Mouse (Mus musculus): ENCODE data around the gene Fam205a1. TPM values are rescaled to one million over a fixed set of nuclear protein-coding genes. Genes with fewer than 3 reads are reported as not detected.
"Not testable (repeated sequence)": the region's sequence is repeated elsewhere in the genome, so short reads cannot be mapped to it uniquely, and the experiment has no call there.

The Fam205a1 gene
- polyA plus RNA-seq, 1 experiment: not detected

GRCm38 (mm10) chr4:42867390-42867789 is 13.7 kb upstream of the Fam205a1 start:
- no peak overlapping the region for H3K9ac ChIP-seq (ENCODE audit: low read depth, poor library complexity, severe bottlenecking)
- H3K9me3 ChIP-seq (replicated peaks; ENCODE audit: control insufficient read depth, insufficient read depth, low read length, poor library complexity, severe bottlenecking): no peaks in the 10 kb centered on the region
- TF ChIP-seq CTCF (IDR thresholded peaks at IDR 0.05; ENCODE audit: low read depth, low read length): no peak
- no peak for TF ChIP-seq POLR2A (IDR thresholded peaks at IDR 0.05; ENCODE audit: insufficient read depth, low read length)
- TF ChIP-seq EP300 (IDR thresholded peaks at IDR 0.05; ENCODE audit: insufficient read depth, low read depth, low read length): no peak
- no peak overlapping the region for H3K27ac ChIP-seq (ENCODE audit: insufficient read depth, low read length)
- H3K4me1 ChIP-seq (ENCODE audit: control insufficient read depth, insufficient read depth, low read length): no peaks in the 10 kb centered on the region
- no peaks in the 10 kb centered on the region for H3K27me3 ChIP-seq (ENCODE audit: control insufficient read depth, insufficient read depth, low read length, poor library complexity, severe bottlenecking)
- no peak overlapping the region for H3K4me3 ChIP-seq (ENCODE audit: low read depth, low read length)
- H3K36me3 ChIP-seq (ENCODE audit: control insufficient read depth, insufficient read depth, low read length, poor library complexity, severe bottlenecking): no peaks in the 10 kb centered on the region

GRCm38 (mm10) chr4:42863487-42863886 is 9.8 kb upstream of the Fam205a1 start:
- not testable (repeated sequence) for H3K9me3 ChIP-seq (replicated peaks; ENCODE audit: control insufficient read depth, insufficient read depth, low read length, poor library complexity, severe bottlenecking); H3K4me1 ChIP-seq (ENCODE audit: control insufficient read depth, insufficient read depth, low read length); H3K27ac ChIP-seq (ENCODE audit: insufficient read depth, low read length); H3K9ac ChIP-seq (ENCODE audit: low read depth, poor library complexity, severe bottlenecking); H3K4me3 ChIP-seq (ENCODE audit: low read depth, low read length); H3K27me3 ChIP-seq (ENCODE audit: control insufficient read depth, insufficient read depth, low read length, poor library complexity, severe bottlenecking); H3K36me3 ChIP-seq (ENCODE audit: control insufficient read depth, insufficient read depth, low read length, poor library complexity, severe bottlenecking)

- H3K4me3 ChIP-seq (ENCODE audit: low read depth, low read length); H3K27ac ChIP-seq (ENCODE audit: insufficient read depth, low read length); H3K4me1 ChIP-seq (ENCODE audit: control insufficient read depth, insufficient read depth, low read length); H3K9me3 ChIP-seq (replicated peaks; ENCODE audit: control insufficient read depth, insufficient read depth, low read length, poor library complexity, severe bottlenecking); H3K9ac ChIP-seq (ENCODE audit: low read depth, poor library complexity, severe bottlenecking); H3K36me3 ChIP-seq (ENCODE audit: control insufficient read depth, insufficient read depth, low read length, poor library complexity, severe bottlenecking); H3K27me3 ChIP-seq (ENCODE audit: control insufficient read depth, insufficient read depth, low read length, poor library complexity, severe bottlenecking): not testable (repeated sequence)
These were observed 6.8 kb upstream of the Fam205a1 start for GRCm38 (mm10) chr4:42860483-42860882.

GRCm38 (mm10) chr4:42856671-42857070 is 3.0 kb upstream of the Fam205a1 start, which contains the start of gene Gm12394:
Gene Gm12394 (minus strand): TSS chr4:42856771.
- not testable (repeated sequence) for H3K9ac ChIP-seq (ENCODE audit: low read depth, poor library complexity, severe bottlenecking); H3K4me3 ChIP-seq (ENCODE audit: low read depth, low read length); H3K4me1 ChIP-seq (ENCODE audit: control insufficient read depth, insufficient read depth, low read length); H3K27ac ChIP-seq (ENCODE audit: insufficient read depth, low read length); H3K9me3 ChIP-seq (replicated peaks; ENCODE audit: control insufficient read depth, insufficient read depth, low read length, poor library complexity, severe bottlenecking); H3K27me3 ChIP-seq (ENCODE audit: control insufficient read depth, insufficient read depth, low read length, poor library complexity, severe bottlenecking); H3K36me3 ChIP-seq (ENCODE audit: control insufficient read depth, insufficient read depth, low read length, poor library complexity, severe bottlenecking)

Other genes starting within 250 kb of the Fam205a1 start
- gene Gm10591, start 241.7 kb downstream of the Fam205a1 start, polyA plus RNA-seq (2011; ENCODE audit: insufficient read depth, insufficient read length, low read depth, missing spikeins): not detected in 2 replicates
- not detected in 2 replicates for gene Gm2564, start 224.2 kb downstream of the Fam205a1 start, polyA plus RNA-seq (2011; ENCODE audit: insufficient read depth, insufficient read length, low read depth, missing spikeins)
- not detected in 2 replicates for gene Ccl27b, start 198.6 kb downstream of the Fam205a1 start, polyA plus RNA-seq (2011; ENCODE audit: insufficient read depth, insufficient read length, low read depth, missing spikeins)
- not detected in 2 replicates for gene Il11ra2, start 192.0 kb downstream of the Fam205a1 start, polyA plus RNA-seq (2011; ENCODE audit: insufficient read depth, insufficient read length, low read depth, missing spikeins)
- 2.5 TPM in 1 of 2 replicates, not detected in the other for gene 4930578G10Rik, start 118.3 kb downstream of the Fam205a1 start, polyA plus RNA-seq (2011; ENCODE audit: insufficient read depth, insufficient read length, low read depth, missing spikeins)
- gene Ccl19, start 97.3 kb downstream of the Fam205a1 start, polyA plus RNA-seq (2011; ENCODE audit: insufficient read depth, insufficient read length, low read depth, missing spikeins): not detected in 2 replicates
- not detected in 2 replicates for gene Ccl21a, start 79.9 kb downstream of the Fam205a1 start, polyA plus RNA-seq (2011; ENCODE audit: insufficient read depth, insufficient read length, low read depth, missing spikeins)
- not detected in 2 replicates for gene Gm12394, start 2.9 kb upstream of the Fam205a1 start, polyA plus RNA-seq (2011; ENCODE audit: insufficient read depth, insufficient read length, low read depth, missing spikeins)
- not detected in 2 replicates for gene Fam205c, start 20.3 kb upstream of the Fam205a1 start, polyA plus RNA-seq (2011; ENCODE audit: insufficient read depth, insufficient read length, low read depth, missing spikeins)
- gene Phf24, start 62.8 kb upstream of the Fam205a1 start, polyA plus RNA-seq (2011; ENCODE audit: insufficient read depth, insufficient read length, low read depth, missing spikeins): 0.10 TPM in 1 of 2 replicates, not detected in the other
- gene Dnajb5, start 95.9 kb upstream of the Fam205a1 start, polyA plus RNA-seq (2011; ENCODE audit: insufficient read depth, insufficient read length, low read depth, missing spikeins): 27.2 and 28.9 TPM in 2 replicates
- not detected in 2 replicates for gene 1700022I11Rik, start 115.7 kb upstream of the Fam205a1 start, polyA plus RNA-seq (2011; ENCODE audit: insufficient read depth, insufficient read length, low read depth, missing spikeins)
- 384 and 390 TPM in 2 replicates for gene Vcp, start 146.6 kb upstream of the Fam205a1 start, polyA plus RNA-seq (2011; ENCODE audit: insufficient read depth, insufficient read length, low read depth, missing spikeins)
- gene Fancg, start 156.6 kb upstream of the Fam205a1 start, polyA plus RNA-seq (2011; ENCODE audit: insufficient read depth, insufficient read length, low read depth, missing spikeins): 12.8 and 13.8 TPM in 2 replicates
- 22.3 and 25.5 TPM in 2 replicates for gene Pigo, start 171.9 kb upstream of the Fam205a1 start, polyA plus RNA-seq (2011; ENCODE audit: insufficient read depth, insufficient read length, low read depth, missing spikeins)
- gene Stoml2, start 177.8 kb upstream of the Fam205a1 start, polyA plus RNA-seq (2011; ENCODE audit: insufficient read depth, insufficient read length, low read depth, missing spikeins): 177 and 187 TPM in 2 replicates
- gene Fam214b, start 192.3 kb upstream of the Fam205a1 start, polyA plus RNA-seq (2011; ENCODE audit: insufficient read depth, insufficient read length, low read depth, missing spikeins): 11.0 and 13.2 TPM in 2 replicates
- 19.9 and 23.1 TPM in 2 replicates for gene Unc13b, start 205.1 kb upstream of the Fam205a1 start, polyA plus RNA-seq (2011; ENCODE audit: insufficient read depth, insufficient read length, low read depth, missing spikeins)

Measured in ES-Bruce4 (cell line).